Mouse (Mus musculus): Measurements from ENCODE around the gene Mtfmt. TPM values are rescaled to one million over a fixed set of nuclear protein-coding genes. Genes with fewer than 3 reads are reported as not detected.

The Mtfmt gene
- total and polyA plus RNA-seq, 3 experiments: 6.5 to 16.6 (median 11.0) TPM

Other genes with a start within 250 kb of the Mtfmt start
- 10 to 100 TPM; 13.5 to 22.3 TPM for gene Parp16, start 240.4 kb upstream of the Mtfmt start, total RNA-seq (2021)
- 41.9 and 49.8 TPM in 2 replicates for gene Parp16, start 240.4 kb upstream of the Mtfmt start, polyA plus RNA-seq (2012; rRNA removed)
- gene Cilp, start 170.6 kb upstream of the Mtfmt start, total RNA-seq (2021): 1 to 10 TPM; 4.6 to 8.5 TPM
- 2.3 and 3.7 TPM in 2 replicates for gene Cilp, start 170.6 kb upstream of the Mtfmt start, polyA plus RNA-seq (2012; rRNA removed)
- gene Clpx, start 141.5 kb upstream of the Mtfmt start, total RNA-seq (2021): 10 to 100 TPM; 56.3 to 75.6 TPM
- 20.2 and 26.2 TPM in 2 replicates for gene Clpx, start 141.5 kb upstream of the Mtfmt start, polyA plus RNA-seq (2012; rRNA removed)
- 10 to 100 TPM; 14.2 to 16.8 TPM for gene Pdcd7, start 89.7 kb upstream of the Mtfmt start, total RNA-seq (2021)
- gene Pdcd7, start 89.7 kb upstream of the Mtfmt start, polyA plus RNA-seq (2012; rRNA removed): 22.7 and 31.9 TPM in 2 replicates
- gene Ubap1l, start 74.7 kb upstream of the Mtfmt start, total RNA-seq (2021): under 1 TPM; 0.45 to 0.84 TPM
- gene Ubap1l, start 74.7 kb upstream of the Mtfmt start, polyA plus RNA-seq (2012; rRNA removed): 0.73 and 1.3 TPM in 2 replicates
- gene Kbtbd13, start 44.1 kb upstream of the Mtfmt start, total RNA-seq (2021): under 1 TPM in 1 of 2 experiments, not detected in 1; 0.97 TPM
- 0.44 and 0.77 TPM in 2 replicates for gene Kbtbd13, start 44.1 kb upstream of the Mtfmt start, polyA plus RNA-seq (2012; rRNA removed)
- gene Rasl12, start 37.3 kb upstream of the Mtfmt start, total RNA-seq (2021): 10 to 100 TPM in 1 of 2 experiments, 1 to 10 TPM in 1; 7.5 to 20.4 TPM
- gene Rasl12, start 37.3 kb upstream of the Mtfmt start, polyA plus RNA-seq (2012; rRNA removed): 19.2 and 23.2 TPM in 2 replicates
- gene Slc51b, start 12.8 kb upstream of the Mtfmt start, total RNA-seq (2021): under 1 TPM in 1 of 2 experiments, not detected in 1; 0.43 TPM
- not detected in 2 replicates for gene Slc51b, start 12.8 kb upstream of the Mtfmt start, polyA plus RNA-seq (2012; rRNA removed)
- 10 to 100 TPM; 47.7 to 73.6 TPM for gene Spg21, start 25.2 kb downstream of the Mtfmt start, total RNA-seq (2021)
- gene Spg21, start 25.2 kb downstream of the Mtfmt start, polyA plus RNA-seq (2012; rRNA removed): 16.2 and 22.4 TPM in 2 replicates
- 1 to 10 TPM in 1 of 2 experiments, under 1 TPM in 1; 0.32 to 3.3 TPM for gene Ankdd1a, start 84.4 kb downstream of the Mtfmt start, total RNA-seq (2021)
- 0.45 and 0.98 TPM in 2 replicates for gene Ankdd1a, start 84.4 kb downstream of the Mtfmt start, polyA plus RNA-seq (2012; rRNA removed)
- 10 to 100 TPM; 49.9 to 61.0 TPM for gene Plekho2, start 144.3 kb downstream of the Mtfmt start, total RNA-seq (2021)
- gene Plekho2, start 144.3 kb downstream of the Mtfmt start, polyA plus RNA-seq (2012; rRNA removed): 48.8 and 61.6 TPM in 2 replicates
- gene Pif1, start 151.4 kb downstream of the Mtfmt start, total RNA-seq (2021): under 1 TPM; 0.29 to 0.45 TPM
- gene Pif1, start 151.4 kb downstream of the Mtfmt start, polyA plus RNA-seq (2012; rRNA removed): 0.42 and 0.46 TPM in 2 replicates
- gene Rbpms2, start 193.9 kb downstream of the Mtfmt start, total RNA-seq (2021): 10 to 100 TPM; 63.1 to 85.0 TPM
- 125 and 154 TPM in 2 replicates for gene Rbpms2, start 193.9 kb downstream of the Mtfmt start, polyA plus RNA-seq (2012; rRNA removed)
- 100 to 1,000 TPM; 101 to 156 TPM for gene Oaz2, start 232.2 kb downstream of the Mtfmt start, total RNA-seq (2021)
- 172 and 201 TPM in 2 replicates for gene Oaz2, start 232.2 kb downstream of the Mtfmt start, polyA plus RNA-seq (2012; rRNA removed)

Data from adrenal gland, adult 2 months (tissue).